Mouse (Mus musculus) left cerebral cortex, adult 11 months (tissue): Measurements from ENCODE around the gene Zfp11.
A peak's percentile ranks its signal among the peaks of the same experiment; 100 is the strongest.
"Not testable (repeated sequence)": the region's sequence is repeated elsewhere in the genome, so short reads cannot be mapped to it uniquely, and the experiment has no call there.

Source experiments
- DNase-seq: peaks from one replicate; pipeline ENCODE4 v3.0.0; 2022; ENCODE audit warnings: low spot score

Gene Zfp11

GRCm38 (mm10) chr5:129670036-129670458 is at the start of gene Zfp11:
Gene Zfp11 (minus strand): TSS chr5:129670099.
- DNase-seq = peak; percentile 46

GRCm38 (mm10) chr5:129717016-129717415 is 47.1 kb upstream of the Zfp11 start:
- DNase-seq = no peak

GRCm38 (mm10) chr5:129715326-129715861 is 45.5 kb upstream of the Zfp11 start, which contains the start of gene Mrps17:
Gene Mrps17 (plus strand): TSS chr5:129715497.
- DNase-seq = peak; percentile 87

- no peak for DNase-seq
These were observed 38.5 kb upstream of the Zfp11 start, which contains the start of gene Sept14 for GRCm38 (mm10) chr5:129708412-129708811. Gene Sept14 (minus strand): TSS chr5:129708512.

- DNase-seq = no peak
These were observed 33.5 kb upstream of the Zfp11 start for GRCm38 (mm10) chr5:129703368-129703767.

GRCm38 (mm10) chr5:129701706-129702105 is 31.8 kb upstream of the Zfp11 start:
- no peak for DNase-seq

GRCm38 (mm10) chr5:129700506-129700905 is 30.6 kb upstream of the Zfp11 start:
- DNase-seq = no peak

GRCm38 (mm10) chr5:129690528-129690927 is 20.6 kb upstream of the Zfp11 start:
- no peak for DNase-seq

- DNase-seq = no peak
These were observed 17.7 kb upstream of the Zfp11 start for GRCm38 (mm10) chr5:129687621-129688020.

GRCm38 (mm10) chr5:129685141-129685540 is 15.2 kb upstream of the Zfp11 start:
- not testable (repeated sequence) for DNase-seq

GRCm38 (mm10) chr5:129669453-129670035 is 355 bp downstream of the Zfp11 start:
- no peak for DNase-seq

- no peak for DNase-seq
These were observed 2.0 kb downstream of the Zfp11 start for GRCm38 (mm10) chr5:129667851-129668250.

- DNase-seq = no peak
These were observed 3.5 kb downstream of the Zfp11 start for GRCm38 (mm10) chr5:129666271-129666909.

GRCm38 (mm10) chr5:129664090-129664489 is 5.8 kb downstream of the Zfp11 start:
- no peak for DNase-seq

- DNase-seq = no peak
These were observed 12.0 kb downstream of the Zfp11 start for GRCm38 (mm10) chr5:129657931-129658330.

- no peak for DNase-seq
These were observed 12.9 kb downstream of the Zfp11 start for GRCm38 (mm10) chr5:129657016-129657415.

- DNase-seq = no peak
These were observed 19.0 kb downstream of the Zfp11 start for GRCm38 (mm10) chr5:129650858-129651257.

GRCm38 (mm10) chr5:129632270-129633250 is 37.3 kb downstream of the Zfp11 start:
- DNase-seq = not testable (repeated sequence)

- not testable (repeated sequence) for DNase-seq
These were observed 43.3 kb downstream of the Zfp11 start for GRCm38 (mm10) chr5:129626586-129626985.

- no peak for DNase-seq
These were observed 43.8 kb downstream of the Zfp11 start for GRCm38 (mm10) chr5:129626099-129626498.

- no peak for DNase-seq
These were observed 48.5 kb downstream of the Zfp11 start for GRCm38 (mm10) chr5:129621361-129621760.

- not testable (repeated sequence) for DNase-seq
These were observed 49.3 kb downstream of the Zfp11 start for GRCm38 (mm10) chr5:129620600-129620999.
